Mouse (Mus musculus) kidney, adult 8-10 months (tissue): ENCODE results near the gene Cdk4.

Experiments used
- DNase-seq, 2 experiments: peaks; one replicate each; pipeline ENCODE4 v3.0.0; 2022

Cdk4 gene

DNA sequence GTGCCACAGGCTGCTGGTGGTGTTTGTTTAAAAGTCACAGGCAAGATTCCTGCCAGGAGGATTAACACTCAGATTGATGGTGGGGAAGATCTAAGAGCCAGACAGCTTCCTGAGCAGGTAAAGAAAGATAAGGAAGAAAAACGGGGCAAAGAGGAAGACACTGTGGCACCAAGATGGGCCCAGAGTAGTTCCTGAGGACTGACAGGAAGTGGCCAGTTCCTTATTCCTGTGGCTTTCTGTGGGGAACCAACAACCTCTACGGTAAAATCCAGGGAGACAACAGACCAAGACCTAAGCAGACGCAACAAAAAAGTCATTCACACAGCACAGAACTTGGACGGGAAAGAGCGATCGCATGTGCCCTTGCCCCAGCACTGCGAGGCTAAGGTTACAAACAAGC, 40.3 kb downstream of the Cdk4 start:
- no peak for DNase-seq

- DNase-seq: no peak
Measured at GRCm38 (mm10) chr10:127107563-127108261, 44.4 kb downstream of the Cdk4 start.

DNA sequence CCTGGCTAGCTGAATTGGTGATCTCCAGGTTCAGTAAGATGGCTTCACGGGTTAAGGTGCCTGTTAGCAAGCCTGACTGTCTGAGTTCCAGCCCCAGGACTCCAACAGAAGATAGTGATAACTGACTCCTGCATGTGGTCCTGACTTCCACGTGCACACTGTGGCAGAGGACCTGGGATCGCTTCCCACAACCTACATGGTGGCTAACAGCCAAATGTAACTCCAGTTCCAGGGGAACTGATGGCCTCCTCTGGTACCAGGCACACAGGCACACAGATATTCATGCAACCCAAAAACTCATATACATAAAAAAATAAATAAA, 44.9 kb downstream of the Cdk4 start:
- DNase-seq: no peak

- no peak for DNase-seq
Measured at GRCm38 (mm10) chr10:127111001-127111887, 47.9 kb downstream of the Cdk4 start.

GRCm38 (mm10) chr10:127114408-127114807, 51.1 kb downstream of the Cdk4 start:
- DNase-seq: no peak

- no peak for DNase-seq
Measured at GRCm38 (mm10) chr10:127115068-127115467, 51.7 kb downstream of the Cdk4 start.
